Mouse (Mus musculus): ENCODE data around the gene Gm3336.

DNA sequence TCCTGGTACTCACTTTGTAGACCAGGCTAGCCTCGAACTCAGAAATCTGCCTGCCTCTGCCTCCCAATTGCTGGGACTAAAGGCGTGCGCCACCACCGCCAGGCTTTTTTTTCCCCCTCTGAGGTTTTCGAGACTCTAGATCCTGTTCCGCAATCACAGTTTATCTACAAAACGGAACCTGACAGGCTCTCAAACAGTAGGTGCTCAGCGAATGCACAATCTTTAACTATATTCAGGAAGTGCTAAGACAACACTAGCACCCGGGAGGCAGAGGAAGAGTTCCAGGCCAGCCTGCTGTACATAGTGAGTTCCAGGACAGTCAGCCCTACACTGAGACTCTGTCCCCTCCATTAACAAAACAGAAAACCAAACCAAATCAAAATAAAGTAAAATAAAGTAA is 47.0 kb downstream of the Gm3336 start:
- TF ChIP-seq CTCF (IDR thresholded peaks at IDR 0.05; ENCODE audit: extremely low read depth, insufficient read length, insufficient replicate concordance, low read depth, low read length) = no peak
- no peak for TF ChIP-seq POLR2A (IDR thresholded peaks at IDR 0.05; ENCODE audit: low read depth, low read length)

All from small intestine, adult 2 months (tissue).